Mouse (Mus musculus) G1E (cell line): ENCODE measurements around the gene Itk.

Experiments
- CTCF ChIP-seq: IDR thresholded peaks from 2 replicates; pipeline ENCODE4 v1.5.1; 2012; ENCODE audit warnings: low read depth, low read length, inconsistent platforms, mixed read lengths
- GATA1 ChIP-seq: IDR thresholded peaks from 2 replicates; pipeline ENCODE4 v1.6.1; 2012; ENCODE audit warnings: borderline replicate concordance, low read length, inconsistent platforms, mixed read lengths
- GATA2 ChIP-seq: IDR thresholded peaks from 2 replicates; pipeline ENCODE4 v1.6.1; 2012; ENCODE audit warnings: low read depth, low read length, inconsistent platforms, borderline replicate concordance
- POLR2AphosphoS5 ChIP-seq: IDR thresholded peaks from 2 replicates; pipeline ENCODE4 v1.6.1; 2012; ENCODE audit warnings: low read depth, low read length, inconsistent platforms; ENCODE audit not compliant: insufficient replicate concordance
- TAL1 ChIP-seq: conservative IDR thresholded peaks from 2 replicates; pipeline ENCODE4 v1.6.1; 2012; ENCODE audit warnings: low read depth, low read length, inconsistent platforms, mixed read lengths

DNA sequence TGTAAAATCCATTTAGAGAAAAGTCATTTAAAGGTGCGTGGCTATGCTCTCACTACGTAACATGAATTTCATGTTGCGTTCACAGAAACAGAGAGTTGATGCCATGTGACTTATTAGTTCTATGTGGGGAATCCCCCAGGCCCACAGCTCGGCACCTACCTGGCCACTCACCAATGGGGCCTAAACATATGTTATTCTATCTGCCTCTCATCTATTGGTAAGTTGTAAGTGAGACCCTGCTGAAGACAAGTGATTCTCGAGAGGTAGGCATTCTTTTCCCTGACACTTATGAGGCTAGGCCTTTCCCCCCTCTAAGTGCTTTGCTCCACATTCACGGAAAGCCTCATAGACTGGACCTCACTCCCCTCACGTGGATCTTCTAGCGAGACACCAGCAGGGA is 2.8 kb downstream of the Itk start:
- TF ChIP-seq CTCF (no peak), GATA1 (no peak), POLR2AphosphoS5 (no peak), TAL1 (no peak), GATA2 (no peak)
